Mouse (Mus musculus) gastrocnemius, postnatal 14 days (tissue): ENCODE results near the gene Camk2g. TPM values are rescaled to one million over a fixed set of nuclear protein-coding genes. Genes with fewer than 3 reads are reported as not detected.

Source experiments
- DNase-seq: peaks from one replicate; pipeline ENCODE4 v3.0.0; 2021; ENCODE audit warnings: mixed read lengths
- intact Hi-C: fragments of 180-260 bp; cut with DNase I; formaldehyde crosslinking; loops from one replicate; pipeline ENCODE4 v1.15.1; 2025; ENCODE audit warnings: low total_unique reads
- total RNA-seq, 2 experiments: library from RNA; stranded (reverse); gene quantifications; 2 replicates each; pipeline ENCODE4 v1.2.3; 2021

The Camk2g gene
- total RNA-seq, 2 experiments from 2014 or later = 114 to 117 TPM

GRCm38 (mm10) chr14:20758768-20759435, 35.0 kb downstream of the Camk2g start:
- intact Hi-C loops = no loop called here
- no peak for DNase-seq

GRCm38 (mm10) chr14:20757370-20757907, 36.4 kb downstream of the Camk2g start:
- intact Hi-C loops = no loop called here
- no peak for DNase-seq

GRCm38 (mm10) chr14:20753792-20754191, 40.1 kb downstream of the Camk2g start:
- no peak for DNase-seq
- intact Hi-C loops = no loop called here

GRCm38 (mm10) chr14:20750503-20750902, 43.4 kb downstream of the Camk2g start:
- intact Hi-C loops = no loop called here
- no peak for DNase-seq

- intact Hi-C loops = loop anchor here (10.0 kb wide), 1 partner anchor 125 kb away; no protein-coding TSS in a partner anchor
Observed at GRCm38 (mm10) chr14:20749494-20750051, 44.3 kb downstream of the Camk2g start.

GRCm38 (mm10) chr14:20748388-20748787, 45.5 kb downstream of the Camk2g start:
- DNase-seq = no peak
- intact Hi-C loops = loop anchor here (10.0 kb wide), 1 partner anchor 126 kb away; no protein-coding TSS in a partner anchor

More at GRCm38 (mm10) chr14:20749494-20750051, 44.3 kb downstream of the Camk2g start:
- DNase-seq = no peak

GRCm38 (mm10) chr14:20746935-20747334, 47.0 kb downstream of the Camk2g start:
- DNase-seq = no peak
- intact Hi-C loops = loop anchor here (10.0 kb wide), 1 partner anchor 128 kb away; no protein-coding TSS in a partner anchor

GRCm38 (mm10) chr14:20743614-20744013, 50.3 kb downstream of the Camk2g start:
- DNase-seq = peak; percentile 50
- intact Hi-C loops = loop anchor here (10.0 kb wide), 1 partner anchor 131 kb away; no protein-coding TSS in a partner anchor

- intact Hi-C loops = loop anchor here (10.0 kb wide), 1 partner anchor 134 kb away; no protein-coding TSS in a partner anchor
- no peak for DNase-seq
Observed at GRCm38 (mm10) chr14:20741301-20741700, 52.6 kb downstream of the Camk2g start.

GRCm38 (mm10) chr14:20738511-20738910, 55.4 kb downstream of the Camk2g start:
- intact Hi-C loops = loop anchor here (10.0 kb wide), 1 partner anchor 56 kb away; the partner anchor contains the start of gene Camk2g
- DNase-seq = no peak

- intact Hi-C loops = loop anchor here (10.0 kb wide), 1 partner anchor 57 kb away; the partner anchor contains the start of gene Camk2g
- DNase-seq = peak; percentile 48
Observed at GRCm38 (mm10) chr14:20737306-20737705, 56.6 kb downstream of the Camk2g start.

- intact Hi-C loops = loop anchor here (10.0 kb wide), 1 partner anchor 59 kb away; the partner anchor contains the start of gene Camk2g
- no peak for DNase-seq
Observed at GRCm38 (mm10) chr14:20735892-20736390, 57.9 kb downstream of the Camk2g start.

GRCm38 (mm10) chr14:20735052-20735451, 58.8 kb downstream of the Camk2g start:
- intact Hi-C loops = loop anchor here (10.0 kb wide), 1 partner anchor 60 kb away; the partner anchor contains the start of gene Camk2g
- no peak for DNase-seq

- peak; percentile 91 for DNase-seq
- intact Hi-C loops = loop anchor here (10.0 kb wide), 1 partner anchor 61 kb away; the partner anchor contains the start of gene Camk2g
Observed at GRCm38 (mm10) chr14:20733952-20734774, 59.7 kb downstream of the Camk2g start, which contains the start of gene Ndst2. Gene Ndst2, minus strand, starts transcription at chr14:20734562.

GRCm38 (mm10) chr14:20733041-20733951, 60.6 kb downstream of the Camk2g start:
- DNase-seq = no peak
- intact Hi-C loops = loop anchor here (10.0 kb wide), 1 partner anchor 62 kb away; the partner anchor contains the start of gene Camk2g

GRCm38 (mm10) chr14:20730853-20731602, 62.9 kb downstream of the Camk2g start:
- no peak for DNase-seq
- intact Hi-C loops = loop anchor here (10.0 kb wide), 1 partner anchor 64 kb away; the partner anchor contains the start of gene Camk2g

- DNase-seq = no peak
- intact Hi-C loops = loop anchor here (10.0 kb wide), 1 partner anchor 65 kb away; the partner anchor contains the start of gene Camk2g
Observed at GRCm38 (mm10) chr14:20729871-20730270, 64.0 kb downstream of the Camk2g start.
